Mouse (Mus musculus) bone marrow, adult 2 months (tissue): ENCODE measurements at regions not wholly inside any gene's neighbourhood (a gene's known extent, or its start where the extent isn't known, plus 50 kb on each side); places are given as distances from the start of the nearest gene placed in this dataset.

Experiments used
- CTCF ChIP-seq: fragments of 200-500 bp; IDR thresholded peaks from 2 replicates; pipeline ENCODE4 v1.5.1; 2011; ENCODE audit warnings: low read length, control low read depth; ENCODE audit not compliant: control insufficient read depth, insufficient read depth
- POLR2A ChIP-seq: fragments of 200-500 bp; IDR thresholded peaks from 2 replicates; pipeline ENCODE4 v1.6.1; 2011; ENCODE audit warnings: low read depth, mild to moderate bottlenecking, control low read depth, low read length, borderline replicate concordance; ENCODE audit not compliant: control insufficient read depth

- TF ChIP-seq CTCF (no peak), POLR2A (no peak)
Measured at GRCm38 (mm10) chr6:103924504-103924903, 414.1 kb downstream of the Chl1 start.
